Mouse (Mus musculus): ENCODE measurements around the gene Asb15. TPM values are rescaled to one million over a fixed set of nuclear protein-coding genes. Genes with fewer than 3 reads are reported as not detected.

The Asb15 gene
- total and polyA plus RNA-seq, 3 experiments, result not detected

- no peak for TF ChIP-seq MAZ (IDR thresholded peaks at IDR 0.05; ENCODE audit: low read depth, low read length)
- no peak for TF ChIP-seq CHD2 (IDR thresholded peaks at IDR 0.05; ENCODE audit: low read length)
Observed at GRCm38 (mm10) chr6:24572431-24572830, 44.5 kb downstream of the Asb15 start (continued).

GRCm38 (mm10) chr6:24573319-24573718 is 45.4 kb downstream of the Asb15 start:
- Histone ChIP-seq H3K79me2 (ENCODE audit: control insufficient read depth, insufficient read depth, low read length, poor library complexity) (no peaks in the 10 kb centered on the region), H3K27me3 (ENCODE audit: control insufficient read depth in 1 of 2, insufficient read depth in 2 of 2, low read length in 2 of 2) (no peaks in the 10 kb centered on the region), H3K27ac (ENCODE audit: control insufficient read depth, low read depth, low read length) (no peak overlapping the region), H3K9me3 (replicated peaks; ENCODE audit: insufficient read depth, low read length) (no peaks in the 10 kb centered on the region), H3K9ac (ENCODE audit: control insufficient read depth, low read depth, low read length, poor library complexity, severe bottlenecking) (no peak overlapping the region), H3K4me3 (ENCODE audit: control insufficient read depth in 1 of 2, insufficient read depth in 1 of 2, low read depth in 2 of 2, low read length in 2 of 2) (no peak overlapping the region), H3K36me3 (ENCODE audit: control insufficient read depth in 1 of 2, insufficient read depth in 2 of 2, low read length in 2 of 2) (no peaks in the 10 kb centered on the region), H3K4me1 (ENCODE audit: control insufficient read depth in 1 of 2, insufficient read depth in 2 of 2, low read length in 2 of 2) (no peaks in the 10 kb centered on the region)
- TF ChIP-seq USF1 (IDR thresholded peaks at IDR 0.05; ENCODE audit: low read depth, low read length) (no peak), NRF1 (IDR thresholded peaks at IDR 0.05; ENCODE audit: insufficient read depth, low read depth, low read length, poor library complexity, severe bottlenecking) (no peak), HCFC1 (IDR thresholded peaks at IDR 0.05; ENCODE audit: low read depth, low read length) (no peak), RAD21 (IDR thresholded peaks at IDR 0.05; ENCODE audit: low read depth, low read length) (no peak), MAX (IDR thresholded peaks at IDR 0.05; ENCODE audit: low read length) (no peak), TAL1 (IDR thresholded peaks at IDR 0.05; ENCODE audit: low read length) (no peak), RCOR1 (IDR thresholded peaks at IDR 0.05; ENCODE audit: low read depth, low read length) (no peak), KAT2A (conservative IDR thresholded peaks at IDR 0.05; ENCODE audit: low read depth, low read length) (no peak), GATA1 (IDR thresholded peaks at IDR 0.05; ENCODE audit: low read depth, low read length) (no peak), ZKSCAN1 (IDR thresholded peaks at IDR 0.05; ENCODE audit: low read depth, low read length) (no peak), MYC (IDR thresholded peaks at IDR 0.05; ENCODE audit: low read depth, low read length) (no peak), POLR2A (IDR thresholded peaks at IDR 0.05; ENCODE audit: control insufficient read depth in 1 of 2, insufficient read depth in 1 of 2, low read depth in 1 of 2, low read length in 2 of 2, poor library complexity in 1 of 2) (no peak), MYB (IDR thresholded peaks at IDR 0.05; ENCODE audit: low read depth, low read length) (no peak), MEF2A (IDR thresholded peaks at IDR 0.05; ENCODE audit: extremely low read depth, insufficient replicate concordance, low read depth, low read length, poor library complexity, severe bottlenecking) (no peak), NELFE (IDR thresholded peaks at IDR 0.05; ENCODE audit: low read depth, low read length) (no peak), CTCF (IDR thresholded peaks at IDR 0.05 in 2 of 3, conservative IDR thresholded peaks at IDR 0.05 in 1 of 3; ENCODE audit: control insufficient read depth in 1 of 3, insufficient read depth in 1 of 3, low read depth in 2 of 3, low read length in 3 of 3, poor library complexity in 1 of 3, severe bottlenecking in 1 of 3) (no peak), CHD2 (IDR thresholded peaks at IDR 0.05; ENCODE audit: low read length) (no peak), MAZ (IDR thresholded peaks at IDR 0.05; ENCODE audit: low read depth, low read length) (no peak), ELF1 (IDR thresholded peaks at IDR 0.05; ENCODE audit: low read depth, low read length) (no peak)
- DNase-seq (ENCODE audit: low read depth, low spot score), result no peak

DNA sequence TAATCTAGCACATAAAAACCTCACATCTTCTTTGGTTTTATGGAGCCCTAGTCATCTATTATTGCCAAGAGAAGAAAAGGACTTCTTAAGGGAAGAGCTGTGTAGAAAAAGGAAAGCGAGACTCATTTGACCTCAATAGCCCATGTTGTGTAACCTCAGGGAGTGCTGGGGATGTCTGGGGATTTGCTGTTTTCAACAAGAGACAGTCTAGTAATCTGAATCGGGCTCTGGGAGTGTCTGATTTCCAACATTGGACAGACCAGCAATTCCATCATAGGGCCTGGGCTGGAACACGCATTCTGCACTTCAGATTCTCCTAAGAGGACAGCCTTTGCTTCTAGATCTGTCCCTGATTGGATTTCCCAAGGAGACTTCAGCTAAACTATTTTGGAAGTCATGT is 55.5 kb downstream of the Asb15 start:
- H3K4me1 ChIP-seq (ENCODE audit: control insufficient read depth in 1 of 2, insufficient read depth in 2 of 2, low read length in 2 of 2), result no peaks in the 10 kb centered on the region
- no peaks in the 10 kb centered on the region for H3K79me2 ChIP-seq (ENCODE audit: control insufficient read depth, insufficient read depth, low read length, poor library complexity)
- no peaks in the 10 kb centered on the region for H3K9me3 ChIP-seq (replicated peaks; ENCODE audit: insufficient read depth, low read length)
- no peak overlapping the region for H3K4me3 ChIP-seq (ENCODE audit: control insufficient read depth in 1 of 2, insufficient read depth in 1 of 2, low read depth in 2 of 2, low read length in 2 of 2)
- TF ChIP-seq CTCF (IDR thresholded peaks at IDR 0.05 in 2 of 3, conservative IDR thresholded peaks at IDR 0.05 in 1 of 3; ENCODE audit: control insufficient read depth in 1 of 3, insufficient read depth in 1 of 3, low read depth in 2 of 3, low read length in 3 of 3, poor library complexity in 1 of 3, severe bottlenecking in 1 of 3), result no peak
- no peak for TF ChIP-seq CHD1 (IDR thresholded peaks at IDR 0.05; ENCODE audit: low read depth, low read length)
- no peak for TF ChIP-seq JUND (IDR thresholded peaks at IDR 0.05; ENCODE audit: low read depth, low read length)
- no peak for TF ChIP-seq POLR2AphosphoS5 (IDR thresholded peaks at IDR 0.05; ENCODE audit: borderline replicate concordance, low read depth, low read length)
- no peak for TF ChIP-seq HCFC1 (IDR thresholded peaks at IDR 0.05; ENCODE audit: low read depth, low read length)
- TF ChIP-seq RCOR1 (IDR thresholded peaks at IDR 0.05; ENCODE audit: low read depth, low read length), result no peak
- TF ChIP-seq TAL1 (IDR thresholded peaks at IDR 0.05; ENCODE audit: low read length), result no peak
- TF ChIP-seq ZC3H11A (IDR thresholded peaks at IDR 0.05; ENCODE audit: low read depth, low read length), result no peak
- no peak overlapping the region for H3K9ac ChIP-seq (ENCODE audit: control insufficient read depth, low read depth, low read length, poor library complexity, severe bottlenecking)
- H3K27me3 ChIP-seq (ENCODE audit: control insufficient read depth in 1 of 2, insufficient read depth in 2 of 2, low read length in 2 of 2), result no peaks in the 10 kb centered on the region; a peak in 2 of 4 replicates
- no peaks in the 10 kb centered on the region for H3K36me3 ChIP-seq (ENCODE audit: control insufficient read depth in 1 of 2, insufficient read depth in 2 of 2, low read length in 2 of 2)
- no peak overlapping the region for H3K27ac ChIP-seq (ENCODE audit: control insufficient read depth, low read depth, low read length)
- no peak for DNase-seq (ENCODE audit: low read depth, low spot score)
